Mouse (Mus musculus): ENCODE measurements around the gene Gm48551. TPM values are rescaled to one million over a fixed set of nuclear protein-coding genes. Genes with fewer than 3 reads are reported as not detected.

Gene Gm48551
- total RNA-seq, 1 experiment = 1.8 TPM

GRCm38 (mm10) chr10:81360721-81361120 is 23.5 kb upstream of the Gm48551 start:
- H3K9ac ChIP-seq (ENCODE audit: insufficient read depth, low read depth, low read length, poor library complexity, severe bottlenecking) = no peak overlapping the region
- peaks cover 8 to 54% of the 10 kb centered on the region in 2 experiments; a peak in 3 of 4 replicates for H3K4me1 ChIP-seq (ENCODE audit: control insufficient read depth in 2 of 2, insufficient read depth in 2 of 2, low read length in 2 of 2, poor library complexity in 1 of 2)
- in situ Hi-C loops (cut with MboI; ENCODE audit: low sequenced_read_pairs in 2 of 2, unreplicated experiment in 2 of 2) = no loop called here

GRCm38 (mm10) chr10:81362336-81362949 is 21.8 kb upstream of the Gm48551 start:
- TF ChIP-seq CHD2 (IDR thresholded peaks at IDR 0.05; ENCODE audit: low read depth, low read length) (no peak), HCFC1 (IDR thresholded peaks at IDR 0.05; ENCODE audit: borderline replicate concordance, insufficient read depth, low read length) (no peak), MAFK (IDR thresholded peaks at IDR 0.05; ENCODE audit: insufficient read depth, low read depth, low read length) (no peak), ZC3H11A (IDR thresholded peaks at IDR 0.05; ENCODE audit: borderline replicate concordance, low read depth, low read length) (no peak), ZNF384 (IDR thresholded peaks at IDR 0.05; ENCODE audit: low read depth, low read length) (no peak)
- in situ Hi-C loops (cut with MboI; ENCODE audit: low sequenced_read_pairs in 2 of 2, unreplicated experiment in 2 of 2) = no loop called here
- Histone ChIP-seq H3K4me3 (ENCODE audit: insufficient read depth in 1 of 2, low read depth in 1 of 2, low read length in 2 of 2, poor library complexity in 1 of 2, severe bottlenecking in 1 of 2) (no peak overlapping the region), H3K36me3 (ENCODE audit: control insufficient read depth, insufficient read depth, low read length, poor library complexity, severe bottlenecking) (peaks cover 42% of the 10 kb centered on the region; the same call in 1 of the 2 replicates), H3K27ac (ENCODE audit: insufficient read depth, low read depth, low read length, poor library complexity, severe bottlenecking) (no peak overlapping the region), H3K9ac (ENCODE audit: insufficient read depth, low read depth, low read length, poor library complexity, severe bottlenecking) (no peak overlapping the region), H3K9me3 (ENCODE audit: control insufficient read depth, insufficient read depth, low read depth, low read length) (no peaks in the 10 kb centered on the region), H3K4me1 (ENCODE audit: control insufficient read depth in 2 of 2, insufficient read depth in 2 of 2, low read length in 2 of 2, poor library complexity in 1 of 2) (peaks cover 8 to 54% of the 10 kb centered on the region in 2 experiments; a peak in 3 of 4 replicates)
- no peak for DNase-seq (ENCODE audit: low read depth, low spot score)

More at GRCm38 (mm10) chr10:81360721-81361120, 23.5 kb upstream of the Gm48551 start:
- Histone ChIP-seq H3K4me3 (ENCODE audit: insufficient read depth in 1 of 2, low read depth in 1 of 2, low read length in 2 of 2, poor library complexity in 1 of 2, severe bottlenecking in 1 of 2) (peak overlapping the region in 1 of 2 experiments; percentile 28; a peak in 2 of 4 replicates), H3K27ac (ENCODE audit: insufficient read depth, low read depth, low read length, poor library complexity, severe bottlenecking) (no peak overlapping the region), H3K36me3 (ENCODE audit: control insufficient read depth, insufficient read depth, low read length, poor library complexity, severe bottlenecking) (peaks cover 31% of the 10 kb centered on the region; the same call in 1 of the 2 replicates), H3K9me3 (ENCODE audit: control insufficient read depth, insufficient read depth, low read depth, low read length) (no peaks in the 10 kb centered on the region)
- no peak for TF ChIP-seq ZNF384 (IDR thresholded peaks at IDR 0.05; ENCODE audit: low read depth, low read length)
- no peak for TF ChIP-seq ZC3H11A (IDR thresholded peaks at IDR 0.05; ENCODE audit: borderline replicate concordance, low read depth, low read length)
- TF ChIP-seq MAFK (IDR thresholded peaks at IDR 0.05; ENCODE audit: insufficient read depth, low read depth, low read length) = no peak
- no peak for TF ChIP-seq CHD2 (IDR thresholded peaks at IDR 0.05; ENCODE audit: low read depth, low read length)
- no peak for TF ChIP-seq HCFC1 (IDR thresholded peaks at IDR 0.05; ENCODE audit: borderline replicate concordance, insufficient read depth, low read length)
- DNase-seq (ENCODE audit: low read depth, low spot score) = no peak

GRCm38 (mm10) chr10:81363436-81364346 is 20.6 kb upstream of the Gm48551 start:
- TF ChIP-seq CHD2 (IDR thresholded peaks at IDR 0.05; ENCODE audit: low read depth, low read length) (no peak), MAFK (IDR thresholded peaks at IDR 0.05; ENCODE audit: insufficient read depth, low read depth, low read length) (no peak)
- in situ Hi-C loops (cut with MboI; ENCODE audit: low sequenced_read_pairs in 2 of 2, unreplicated experiment in 2 of 2) = no loop called here
- no peak overlapping the region for H3K9ac ChIP-seq (ENCODE audit: insufficient read depth, low read depth, low read length, poor library complexity, severe bottlenecking)
- H3K9me3 ChIP-seq (ENCODE audit: control insufficient read depth, insufficient read depth, low read depth, low read length) = no peaks in the 10 kb centered on the region
- peaks cover 54% of the 10 kb centered on the region for H3K36me3 ChIP-seq (ENCODE audit: control insufficient read depth, insufficient read depth, low read length, poor library complexity, severe bottlenecking)
- H3K27ac ChIP-seq (ENCODE audit: insufficient read depth, low read depth, low read length, poor library complexity, severe bottlenecking) = no peak overlapping the region
- no peak for DNase-seq (ENCODE audit: low read depth, low spot score)
- H3K4me3 ChIP-seq (ENCODE audit: insufficient read depth in 1 of 2, low read depth in 1 of 2, low read length in 2 of 2, poor library complexity in 1 of 2, severe bottlenecking in 1 of 2) = peak overlapping the region; percentile 23 to 28; a peak in 3 of 4 replicates
- peaks cover 3 to 49% of the 10 kb centered on the region in 2 experiments; a peak in 3 of 4 replicates for H3K4me1 ChIP-seq (ENCODE audit: control insufficient read depth in 2 of 2, insufficient read depth in 2 of 2, low read length in 2 of 2, poor library complexity in 1 of 2)

GRCm38 (mm10) chr10:81364666-81365065 is 19.6 kb upstream of the Gm48551 start:
- H3K36me3 ChIP-seq (ENCODE audit: control insufficient read depth, insufficient read depth, low read length, poor library complexity, severe bottlenecking) = peaks cover 64% of the 10 kb centered on the region
- no peak for DNase-seq (ENCODE audit: low read depth, low spot score)
- in situ Hi-C loops (cut with MboI; ENCODE audit: low sequenced_read_pairs in 2 of 2, unreplicated experiment in 2 of 2) = no loop called here
- H3K9me3 ChIP-seq (ENCODE audit: control insufficient read depth, insufficient read depth, low read depth, low read length) = no peaks in the 10 kb centered on the region
- TF ChIP-seq MAFK (IDR thresholded peaks at IDR 0.05; ENCODE audit: insufficient read depth, low read depth, low read length) (no peak), HCFC1 (IDR thresholded peaks at IDR 0.05; ENCODE audit: borderline replicate concordance, insufficient read depth, low read length) (no peak), ZNF384 (IDR thresholded peaks at IDR 0.05; ENCODE audit: low read depth, low read length) (no peak), ZC3H11A (IDR thresholded peaks at IDR 0.05; ENCODE audit: borderline replicate concordance, low read depth, low read length) (no peak), CHD2 (IDR thresholded peaks at IDR 0.05; ENCODE audit: low read depth, low read length) (no peak)
- no peak overlapping the region for H3K27ac ChIP-seq (ENCODE audit: insufficient read depth, low read depth, low read length, poor library complexity, severe bottlenecking)
- H3K4me3 ChIP-seq (ENCODE audit: insufficient read depth in 1 of 2, low read depth in 1 of 2, low read length in 2 of 2, poor library complexity in 1 of 2, severe bottlenecking in 1 of 2) = peak overlapping the region in 1 of 2 experiments; percentile 10; a peak in 1 of 4 replicates
- peak overlapping the region; percentile 5; the same call in 1 of the 2 replicates for H3K9ac ChIP-seq (ENCODE audit: insufficient read depth, low read depth, low read length, poor library complexity, severe bottlenecking)
- H3K4me1 ChIP-seq (ENCODE audit: control insufficient read depth in 2 of 2, insufficient read depth in 2 of 2, low read length in 2 of 2, poor library complexity in 1 of 2) = peaks cover 3 to 49% of the 10 kb centered on the region in 2 experiments; a peak in 3 of 4 replicates
